Mouse (Mus musculus) ovary, postnatal 14 days (tissue): ENCODE data around the gene Actr5.

Experiments used
- DNase-seq: peaks from one replicate; pipeline ENCODE4 v3.0.0; 2022; ENCODE audit warnings: low spot score

Actr5 gene

DNA sequence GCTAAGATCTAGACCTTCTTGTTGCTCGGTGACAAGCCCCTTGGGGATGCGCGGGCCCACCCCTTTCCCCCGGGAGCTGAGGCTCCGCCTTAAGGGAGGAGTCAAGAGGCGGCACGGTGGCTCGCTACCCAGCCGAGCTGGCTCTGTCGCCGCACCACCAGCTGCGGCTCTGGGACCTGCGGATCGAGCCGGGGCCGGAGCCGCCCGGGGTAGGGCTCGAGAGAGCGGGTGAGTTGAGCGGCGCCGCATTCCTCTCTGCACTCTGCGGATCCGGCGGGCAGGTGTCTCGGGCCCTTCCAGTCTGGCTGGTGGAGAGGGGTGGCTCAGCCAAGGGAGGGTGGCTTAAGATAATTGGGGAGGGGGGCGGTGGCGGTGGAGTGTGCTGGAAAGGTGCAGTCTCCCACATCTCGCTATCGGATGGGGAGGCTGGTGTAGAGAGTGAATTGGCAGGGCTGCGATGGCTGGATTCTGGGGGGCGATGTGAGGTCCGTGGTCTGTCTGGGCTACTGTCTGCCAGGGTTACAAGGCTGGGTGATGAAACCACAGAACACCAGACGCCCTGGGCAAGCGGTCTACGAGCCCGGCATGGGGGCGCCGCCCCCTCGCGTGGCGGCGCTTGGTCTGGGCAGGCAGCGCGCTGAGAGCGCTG, 42.5 kb downstream of the Actr5 start:
- DNase-seq, result no peak

GRCm38 (mm10) chr2:158667671-158668432, 43.2 kb downstream of the Actr5 start:
- no peak for DNase-seq

DNA sequence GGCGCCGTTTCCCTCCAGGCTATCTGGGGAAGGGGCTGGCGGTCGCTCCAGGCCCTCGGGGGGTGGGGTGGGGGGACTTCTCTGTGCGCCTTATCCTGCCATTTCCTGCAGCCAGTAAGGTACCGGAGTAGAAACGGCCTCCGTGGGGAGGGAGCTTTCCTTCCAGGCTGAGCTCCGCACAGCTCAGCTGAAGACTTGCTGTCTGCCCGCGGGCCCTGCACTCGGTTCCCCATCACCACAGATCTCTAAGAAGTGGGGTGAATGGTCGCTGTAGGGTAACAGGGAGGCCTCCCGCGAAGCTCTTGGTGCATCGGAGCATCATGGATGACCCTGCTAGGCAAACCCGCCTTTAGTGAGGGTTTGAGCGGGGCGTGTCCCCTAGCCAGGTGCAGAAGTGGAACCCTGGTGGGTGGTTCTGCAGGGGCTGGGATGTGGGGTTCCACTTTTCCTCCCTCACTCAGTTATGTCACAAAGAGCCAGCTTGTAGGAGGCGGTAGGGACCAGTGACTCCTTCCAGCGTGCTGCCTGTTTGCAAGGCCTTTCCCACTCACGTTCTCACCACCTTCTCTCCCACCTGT, 43.8 kb downstream of the Actr5 start:
- no peak for DNase-seq

GRCm38 (mm10) chr2:158669199-158670195, 44.8 kb downstream of the Actr5 start:
- no peak for DNase-seq

DNA sequence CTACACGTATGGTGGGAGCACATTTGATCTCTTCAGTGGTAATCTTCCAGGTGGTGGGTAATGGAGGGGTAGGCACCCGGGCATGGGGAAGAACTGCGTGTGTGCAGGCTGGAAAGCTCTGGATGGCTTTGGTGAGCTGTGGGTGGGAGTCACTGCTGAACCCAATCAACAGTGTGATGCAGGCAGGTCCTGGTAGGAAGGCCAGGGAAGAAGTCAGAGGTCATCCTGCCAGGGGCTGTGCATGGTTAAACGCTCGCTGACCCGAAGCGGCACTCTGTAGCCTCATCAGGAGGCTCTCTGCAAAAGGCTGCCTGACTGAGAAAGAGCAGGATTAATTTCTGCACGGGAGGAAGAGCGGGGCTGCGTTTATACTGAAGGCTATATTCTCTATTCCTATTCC, 45.9 kb downstream of the Actr5 start:
- no peak for DNase-seq

- DNase-seq, result no peak
Measured at GRCm38 (mm10) chr2:158672829-158673228, 48.1 kb downstream of the Actr5 start.

GRCm38 (mm10) chr2:158673493-158673892, 48.8 kb downstream of the Actr5 start:
- DNase-seq, result no peak

DNA sequence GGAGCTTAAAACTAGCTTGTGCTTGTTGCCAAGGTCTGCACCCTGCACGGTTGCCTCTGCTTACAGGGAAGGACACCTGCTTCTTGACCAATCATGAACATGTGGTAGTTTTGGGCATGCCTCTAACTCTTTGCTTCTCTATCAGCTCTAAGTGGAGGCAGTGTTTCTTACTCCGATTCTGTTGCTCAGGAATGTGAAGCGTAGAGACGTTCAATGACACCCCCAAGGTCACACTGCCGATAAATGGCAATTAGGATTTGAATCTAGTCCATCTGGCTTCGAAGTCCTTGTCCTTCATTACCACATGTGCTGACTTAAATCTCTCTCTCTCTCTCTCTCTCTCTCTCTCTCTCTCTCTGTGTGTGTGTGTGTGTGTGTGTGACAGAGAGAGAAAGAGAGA, 49.4 kb downstream of the Actr5 start:
- DNase-seq, result no peak

GRCm38 (mm10) chr2:158674759-158675158, 50.1 kb downstream of the Actr5 start:
- DNase-seq, result no peak

DNA sequence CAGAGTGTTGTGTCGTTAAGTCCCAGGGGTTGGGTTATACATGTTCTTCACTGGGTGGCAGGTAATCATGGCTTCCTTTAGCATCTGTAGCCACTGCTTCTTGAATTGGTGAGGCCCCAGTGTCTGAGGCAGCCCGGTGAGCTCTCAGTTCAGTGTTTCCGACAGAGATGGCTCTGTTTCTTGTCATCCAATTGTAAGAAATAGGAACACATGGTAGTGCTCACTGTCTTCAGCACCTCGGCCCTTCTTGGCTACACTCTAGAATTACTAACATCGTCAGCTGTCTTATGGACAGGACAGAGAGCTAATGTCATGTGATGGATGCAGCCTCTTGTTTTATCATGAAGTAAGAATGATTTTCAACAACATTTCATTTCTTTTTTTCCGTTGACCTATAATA, 50.5 kb downstream of the Actr5 start:
- no peak for DNase-seq

- DNase-seq, result no peak
Measured at GRCm38 (mm10) chr2:158675907-158676533, 51.3 kb downstream of the Actr5 start.

DNA sequence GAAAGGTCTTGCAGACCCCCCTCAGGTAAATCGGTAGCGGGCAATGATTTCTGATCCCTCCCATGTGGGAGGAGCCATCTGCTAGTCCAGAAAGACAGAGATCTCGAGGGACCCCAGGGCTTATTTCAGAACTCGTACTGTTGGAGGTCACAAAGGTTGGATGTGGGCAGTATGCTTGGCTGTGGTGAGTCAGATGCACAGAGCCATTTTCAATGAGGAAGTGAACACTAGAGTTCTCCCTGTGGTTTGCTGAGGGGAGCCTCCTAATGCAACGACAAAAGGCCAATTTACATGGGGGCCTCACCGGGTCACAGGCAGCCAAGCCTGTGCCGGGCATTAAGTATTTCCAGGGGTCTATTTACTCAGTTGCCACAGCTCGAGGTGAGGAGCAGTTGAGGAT, 53.3 kb downstream of the Actr5 start:
- DNase-seq, result no peak

DNA sequence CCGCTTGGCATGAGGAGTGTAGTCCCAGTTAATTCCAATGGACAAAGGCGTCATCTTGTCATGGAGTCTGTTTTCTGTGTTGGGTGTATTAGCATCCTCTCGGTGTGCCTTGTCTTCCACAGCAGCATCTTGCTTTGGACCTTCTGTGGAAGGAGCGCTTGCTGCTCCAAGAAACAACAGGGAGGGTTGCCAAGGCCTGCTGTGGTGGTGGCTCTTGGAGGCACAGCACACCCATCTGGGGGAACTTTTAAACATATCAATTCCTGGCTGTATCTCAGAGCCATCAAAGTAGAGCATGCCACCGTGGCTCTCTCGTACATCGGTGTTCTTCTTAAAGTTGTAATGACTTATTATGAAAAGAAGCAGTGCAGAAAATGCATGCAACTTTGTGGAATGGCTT, 54.4 kb downstream of the Actr5 start:
- DNase-seq, result no peak

GRCm38 (mm10) chr2:158680357-158680889, 55.7 kb downstream of the Actr5 start:
- no peak for DNase-seq

DNA sequence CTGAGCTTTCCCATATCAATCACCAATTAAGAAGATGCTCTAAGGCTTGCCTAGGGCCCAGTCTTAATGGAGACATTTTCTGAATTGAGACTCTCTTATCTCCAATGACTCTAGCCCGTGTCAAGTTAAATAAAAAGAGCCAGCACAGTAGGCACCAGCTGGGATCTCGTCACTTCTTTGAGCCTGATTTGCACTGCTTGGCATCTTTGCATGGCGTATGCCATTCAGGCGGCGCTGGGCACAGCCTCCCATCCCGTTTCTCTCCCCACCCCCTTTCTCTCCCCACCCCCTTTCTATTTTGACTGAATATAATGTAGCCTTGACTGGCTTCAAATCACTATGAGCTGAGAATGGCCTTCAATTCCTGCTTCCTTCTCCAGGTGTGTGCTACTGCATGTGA, 57.0 kb downstream of the Actr5 start:
- no peak for DNase-seq

GRCm38 (mm10) chr2:158682344-158683037, 57.8 kb downstream of the Actr5 start:
- no peak for DNase-seq

- DNase-seq, result no peak
Measured at GRCm38 (mm10) chr2:158683038-158683413, 58.3 kb downstream of the Actr5 start.

DNA sequence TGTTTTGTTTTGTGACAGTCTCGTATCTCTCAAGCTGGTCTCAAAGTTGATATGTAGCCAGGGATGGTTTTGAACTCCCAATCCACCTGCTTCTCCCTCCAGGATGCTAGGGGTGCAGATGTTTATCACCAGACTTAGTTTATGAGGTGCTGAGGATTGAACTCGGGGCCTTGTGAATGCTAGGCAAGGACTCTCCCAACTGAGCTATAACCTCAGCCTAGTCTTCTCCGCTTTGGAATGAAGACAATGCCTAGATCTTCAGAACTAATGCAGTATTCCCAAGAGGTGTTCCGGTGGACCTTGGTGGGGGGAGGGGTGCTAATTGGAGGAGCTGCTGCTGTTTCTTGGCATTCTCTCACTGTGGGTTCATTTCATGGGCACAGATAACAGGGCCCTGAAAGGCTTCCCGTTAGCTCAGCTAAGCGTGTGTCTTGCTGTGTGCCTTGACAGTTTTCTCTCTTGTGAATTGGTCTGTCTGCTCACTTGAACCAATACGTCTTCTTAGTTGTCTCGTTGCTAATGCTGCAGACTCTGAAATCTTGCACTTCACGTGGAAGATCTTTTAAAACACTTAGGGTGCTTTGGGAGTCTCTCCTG, 59.7 kb downstream of the Actr5 start:
- no peak for DNase-seq

DNA sequence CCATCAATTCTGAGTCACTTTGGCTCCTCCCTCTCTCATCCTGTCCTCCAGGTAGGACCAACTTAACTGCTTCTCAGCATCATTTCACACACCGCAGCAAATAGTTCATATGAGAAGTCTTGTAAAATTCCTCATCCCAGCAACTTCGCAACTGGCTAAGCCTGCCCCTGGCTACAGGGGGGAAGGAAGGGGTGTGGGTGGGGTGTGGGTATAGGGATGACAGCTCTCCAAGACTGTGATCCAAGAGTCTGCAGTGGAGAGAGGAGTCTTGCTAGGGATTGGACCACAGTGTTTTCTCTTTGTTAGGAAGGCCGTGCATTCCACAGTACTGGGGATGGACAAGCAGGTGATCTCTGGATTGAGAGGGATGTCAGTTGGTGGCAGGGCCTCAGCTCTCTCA, 60.2 kb downstream of the Actr5 start:
- DNase-seq, result no peak

- no peak for DNase-seq
Measured at GRCm38 (mm10) chr2:158686394-158686793, 61.7 kb downstream of the Actr5 start.
